Mouse (Mus musculus): Measurements from ENCODE around the gene Fgd3. TPM values are rescaled to one million over a fixed set of nuclear protein-coding genes. Genes with fewer than 3 reads are reported as not detected.

The Fgd3 gene
- total RNA-seq, 2 experiments from 2014 or later = 5.0 to 5.9 TPM

- DNase-seq (ENCODE audit: low spot score in 2 of 2) = no peak
These were observed 101.5 kb downstream of the Fgd3 start for GRCm38 (mm10) chr13:49218651-49219050.

GRCm38 (mm10) chr13:49216808-49217561 is 103.1 kb downstream of the Fgd3 start:
- no peak for DNase-seq (ENCODE audit: low spot score in 2 of 2)

- DNase-seq (ENCODE audit: low spot score in 2 of 2) = no peak
These were observed 103.9 kb downstream of the Fgd3 start for GRCm38 (mm10) chr13:49216220-49216552.

- DNase-seq (ENCODE audit: low spot score in 2 of 2) = peak; percentile 87 to 88
These were observed 104.4 kb downstream of the Fgd3 start, which contains the start of gene Card19 for GRCm38 (mm10) chr13:49215504-49216219. Gene Card19, minus strand, starts transcription at chr13:49216037.

GRCm38 (mm10) chr13:49215128-49215503 is 105.0 kb downstream of the Fgd3 start:
- no peak for DNase-seq (ENCODE audit: low spot score in 2 of 2)

GRCm38 (mm10) chr13:49214454-49214853 is 105.7 kb downstream of the Fgd3 start:
- no peak for DNase-seq (ENCODE audit: low spot score in 2 of 2)

- peak in 1 of 2 experiments; percentile 23 for DNase-seq (ENCODE audit: low spot score in 2 of 2)
These were observed 106.6 kb downstream of the Fgd3 start for GRCm38 (mm10) chr13:49213531-49213932.

GRCm38 (mm10) chr13:49212711-49213500 is 107.2 kb downstream of the Fgd3 start:
- DNase-seq (ENCODE audit: low spot score in 2 of 2) = no peak

Other genes with a start within 250 kb of the Fgd3 start
- 100 to 1,000 TPM; 117 to 130 TPM for gene Wnk2, start 172.3 kb downstream of the Fgd3 start, total RNA-seq (2021)
- 10 to 100 TPM; 19.1 to 20.7 TPM for gene Ninj1, start 132.8 kb downstream of the Fgd3 start, total RNA-seq (2021)
- gene Card19, start 104.3 kb downstream of the Fgd3 start, total RNA-seq (2021) = 1 to 10 TPM; 8.0 to 8.8 TPM
- gene Susd3, start 71.6 kb downstream of the Fgd3 start, total RNA-seq (2021) = 1 to 10 TPM; 2.4 to 2.6 TPM
- gene Bicd2, start 21.3 kb upstream of the Fgd3 start, total RNA-seq (2021) = 10 to 100 TPM; 46.4 to 48.6 TPM
- gene Ippk, start 100.9 kb upstream of the Fgd3 start, total RNA-seq (2021) = 10 to 100 TPM; 14.5 to 18.4 TPM
- 1 to 10 TPM; 1.5 to 2.3 TPM for gene Tes3-ps, start 173.0 kb upstream of the Fgd3 start, total RNA-seq (2021)
- gene Ecm2, start 184.5 kb upstream of the Fgd3 start, total RNA-seq (2021) = 1 to 10 TPM; 2.8 to 3.1 TPM
- under 1 TPM; 0.89 to 0.98 TPM for gene Aspn, start 224.1 kb upstream of the Fgd3 start, total RNA-seq (2021)